Mouse (Mus musculus): ENCODE results near the gene Pik3r4. TPM values are rescaled to one million over a fixed set of nuclear protein-coding genes. Genes with fewer than 3 reads are reported as not detected.

The Pik3r4 gene
- polyA plus RNA-seq, 1 experiment, result 11.3 TPM

- Histone ChIP-seq H3K4me3 (replicated peaks; ENCODE audit: control insufficient read depth, low read depth, low read length) (no peak overlapping the region), H3K27ac (ENCODE audit: control insufficient read depth, insufficient read depth, low read depth, low read length, poor library complexity) (no peak overlapping the region), H3K4me1 (ENCODE audit: control insufficient read depth, insufficient read depth, low read length) (no peaks in the 10 kb centered on the region)
- WGBS, result 83% methylated on average over 16 of the region's 16 CpGs
- TF ChIP-seq CTCF (IDR thresholded peaks at IDR 0.05; ENCODE audit: control insufficient read depth, insufficient read depth, low read length) (no peak), POLR2A (IDR thresholded peaks at IDR 0.05; ENCODE audit: borderline replicate concordance, control insufficient read depth, low read depth, low read length) (no peak)
Observed at GRCm38 (mm10) chr9:105704226-105704932, 61.6 kb downstream of the Pik3r4 start.

DNA sequence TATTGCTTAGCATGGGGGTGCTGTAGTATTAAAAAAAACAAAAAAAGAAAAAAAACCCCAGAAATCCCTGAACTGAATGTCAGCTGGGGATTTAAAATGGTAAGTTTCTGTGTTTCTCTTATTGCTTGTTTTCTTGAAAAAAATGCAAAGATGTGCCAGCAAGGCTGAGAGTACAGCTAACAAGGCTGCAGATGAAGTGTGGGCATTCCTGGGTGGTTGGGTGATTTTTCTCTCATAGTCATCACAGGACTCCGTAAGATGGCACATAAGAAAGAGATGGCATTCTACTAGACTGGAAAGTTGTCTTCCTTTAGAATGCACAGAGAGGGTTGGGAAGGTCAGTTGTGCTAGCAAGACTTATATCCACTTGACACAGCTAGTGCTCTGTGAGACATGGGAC, 62.2 kb downstream of the Pik3r4 start:
- TF ChIP-seq CTCF (IDR thresholded peaks at IDR 0.05; ENCODE audit: control insufficient read depth, insufficient read depth, low read length) (no peak), POLR2A (IDR thresholded peaks at IDR 0.05; ENCODE audit: borderline replicate concordance, control insufficient read depth, low read depth, low read length) (no peak)
- 88% methylated on average over 1 of the region's 1 CpGs for WGBS
- no peak overlapping the region for H3K4me3 ChIP-seq (replicated peaks; ENCODE audit: control insufficient read depth, low read depth, low read length)
- H3K27ac ChIP-seq (ENCODE audit: control insufficient read depth, insufficient read depth, low read depth, low read length, poor library complexity), result no peak overlapping the region
- no peaks in the 10 kb centered on the region for H3K4me1 ChIP-seq (ENCODE audit: control insufficient read depth, insufficient read depth, low read length)

DNA sequence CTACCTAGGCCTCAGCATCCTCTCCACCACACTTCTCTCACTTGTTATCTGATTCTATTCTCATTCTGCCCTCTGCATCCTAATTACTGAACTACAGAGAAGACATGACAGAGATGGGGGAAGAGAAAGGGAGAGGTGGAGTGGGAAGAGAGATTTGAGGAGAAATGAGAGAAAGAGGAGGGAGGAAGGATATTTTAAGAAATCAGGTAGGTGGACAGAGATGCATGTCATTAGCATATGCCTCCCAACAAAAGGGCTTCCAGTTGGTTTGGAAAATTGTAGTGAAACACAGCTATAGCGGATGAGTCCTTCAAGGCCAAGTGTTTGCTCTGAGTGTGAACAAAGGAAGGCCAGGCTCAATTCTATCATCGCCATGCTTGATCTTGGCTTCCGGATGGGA, 69.3 kb downstream of the Pik3r4 start:
- H3K27ac ChIP-seq (ENCODE audit: control insufficient read depth, insufficient read depth, low read depth, low read length, poor library complexity), result no peak overlapping the region
- TF ChIP-seq CTCF (IDR thresholded peaks at IDR 0.05; ENCODE audit: control insufficient read depth, insufficient read depth, low read length) (no peak), POLR2A (IDR thresholded peaks at IDR 0.05; ENCODE audit: borderline replicate concordance, control insufficient read depth, low read depth, low read length) (no peak)
- WGBS, result 79% methylated on average over 3 of the region's 3 CpGs
- H3K4me1 ChIP-seq (ENCODE audit: control insufficient read depth, insufficient read depth, low read length), result no peaks in the 10 kb centered on the region
- H3K4me3 ChIP-seq (replicated peaks; ENCODE audit: control insufficient read depth, low read depth, low read length), result no peak overlapping the region

DNA sequence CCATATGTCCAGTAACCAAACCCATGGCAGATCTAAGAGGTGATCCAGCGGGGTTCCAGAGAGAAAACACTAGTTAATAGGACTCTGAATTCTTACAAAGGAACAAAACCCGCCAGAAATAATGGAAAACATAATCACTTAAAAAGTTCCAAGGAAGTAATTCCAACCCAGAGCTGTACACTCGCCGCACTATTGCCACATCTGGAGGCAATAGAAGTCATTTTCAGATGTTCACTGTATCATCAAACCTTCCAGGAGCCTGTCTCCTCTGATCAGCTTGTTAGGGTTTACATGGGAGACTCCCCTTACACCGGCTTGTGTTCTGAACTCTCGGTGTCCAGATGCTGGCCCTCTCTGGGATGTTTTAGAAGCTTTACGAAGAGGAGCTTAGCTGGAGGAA, 76.6 kb downstream of the Pik3r4 start:
- Histone ChIP-seq H3K27ac (ENCODE audit: control insufficient read depth, insufficient read depth, low read depth, low read length, poor library complexity) (no peak overlapping the region), H3K4me1 (ENCODE audit: control insufficient read depth, insufficient read depth, low read length) (no peaks in the 10 kb centered on the region), H3K4me3 (replicated peaks; ENCODE audit: control insufficient read depth, low read depth, low read length) (no peak overlapping the region)
- TF ChIP-seq CTCF (IDR thresholded peaks at IDR 0.05; ENCODE audit: control insufficient read depth, insufficient read depth, low read length) (no peak), POLR2A (IDR thresholded peaks at IDR 0.05; ENCODE audit: borderline replicate concordance, control insufficient read depth, low read depth, low read length) (no peak)
- 74% methylated on average over 7 of the region's 7 CpGs for WGBS

- Histone ChIP-seq H3K4me3 (replicated peaks; ENCODE audit: control insufficient read depth, low read depth, low read length) (no peak overlapping the region), H3K4me1 (ENCODE audit: control insufficient read depth, insufficient read depth, low read length) (no peaks in the 10 kb centered on the region), H3K27ac (ENCODE audit: control insufficient read depth, insufficient read depth, low read depth, low read length, poor library complexity) (no peak overlapping the region)
- TF ChIP-seq POLR2A (IDR thresholded peaks at IDR 0.05; ENCODE audit: borderline replicate concordance, control insufficient read depth, low read depth, low read length) (no peak), CTCF (IDR thresholded peaks at IDR 0.05; ENCODE audit: control insufficient read depth, insufficient read depth, low read length) (no peak)
- 57% methylated on average over 5 of the region's 5 CpGs for WGBS
Observed at GRCm38 (mm10) chr9:105719851-105720395, 77.1 kb downstream of the Pik3r4 start.

DNA sequence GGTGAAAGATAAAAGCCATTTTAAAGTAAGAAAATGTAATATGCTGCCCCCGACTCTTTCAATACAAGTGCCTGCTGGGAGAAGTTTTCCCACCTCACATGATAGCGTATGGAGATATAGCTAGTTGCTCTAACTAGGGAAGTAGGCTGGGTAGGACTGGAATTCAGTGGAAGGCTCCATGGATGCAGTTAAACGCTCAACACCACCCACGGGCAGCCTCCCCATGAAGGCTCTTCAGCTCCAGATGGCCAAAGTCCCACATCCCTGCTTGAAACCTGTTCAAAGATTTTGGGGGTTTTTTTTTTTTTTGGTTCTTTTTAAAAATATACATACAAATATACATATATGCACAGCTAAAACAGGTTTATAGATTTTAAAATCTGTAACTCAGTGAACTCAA, 77.7 kb downstream of the Pik3r4 start:
- TF ChIP-seq POLR2A (IDR thresholded peaks at IDR 0.05; ENCODE audit: borderline replicate concordance, control insufficient read depth, low read depth, low read length) (no peak), CTCF (IDR thresholded peaks at IDR 0.05; ENCODE audit: control insufficient read depth, insufficient read depth, low read length) (no peak)
- H3K27ac ChIP-seq (ENCODE audit: control insufficient read depth, insufficient read depth, low read depth, low read length, poor library complexity), result no peak overlapping the region
- 76% methylated on average over 4 of the region's 4 CpGs for WGBS
- no peaks in the 10 kb centered on the region for H3K4me1 ChIP-seq (ENCODE audit: control insufficient read depth, insufficient read depth, low read length)
- no peak overlapping the region for H3K4me3 ChIP-seq (replicated peaks; ENCODE audit: control insufficient read depth, low read depth, low read length)

DNA sequence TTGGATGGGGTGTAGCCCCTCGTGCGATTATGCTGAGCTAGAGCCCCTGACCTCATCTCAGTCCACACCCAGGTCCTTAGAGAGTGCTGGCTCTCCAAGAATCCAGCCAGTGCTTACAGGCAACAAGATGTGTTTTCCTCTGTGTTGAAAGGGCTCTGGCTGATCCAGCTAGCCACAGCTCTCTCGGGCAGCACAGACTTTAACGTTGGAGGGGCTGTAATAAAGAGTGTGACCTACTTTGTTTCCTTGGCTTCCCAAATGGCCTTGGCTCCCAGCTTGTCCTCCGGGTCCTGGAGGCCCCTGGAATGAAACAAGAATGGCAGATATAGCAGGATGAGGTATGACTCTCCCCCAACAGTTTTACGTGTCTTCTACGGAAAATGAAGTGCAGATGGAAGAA, 89.2 kb downstream of the Pik3r4 start:
- TF ChIP-seq POLR2A (IDR thresholded peaks at IDR 0.05; ENCODE audit: borderline replicate concordance, control insufficient read depth, low read depth, low read length) (no peak), CTCF (IDR thresholded peaks at IDR 0.05; ENCODE audit: control insufficient read depth, insufficient read depth, low read length) (no peak)
- Histone ChIP-seq H3K4me3 (replicated peaks; ENCODE audit: control insufficient read depth, low read depth, low read length) (no peak overlapping the region), H3K4me1 (ENCODE audit: control insufficient read depth, insufficient read depth, low read length) (no peaks in the 10 kb centered on the region), H3K27ac (ENCODE audit: control insufficient read depth, insufficient read depth, low read depth, low read length, poor library complexity) (no peak overlapping the region)
- 70% methylated on average over 7 of the region's 7 CpGs for WGBS

GRCm38 (mm10) chr9:105734651-105735050, 91.9 kb downstream of the Pik3r4 start:
- TF ChIP-seq POLR2A (IDR thresholded peaks at IDR 0.05; ENCODE audit: borderline replicate concordance, control insufficient read depth, low read depth, low read length), result no peak
- TF ChIP-seq CTCF (IDR thresholded peaks at IDR 0.05; ENCODE audit: control insufficient read depth, insufficient read depth, low read length), result no peak
- no peak overlapping the region for H3K27ac ChIP-seq (ENCODE audit: control insufficient read depth, insufficient read depth, low read depth, low read length, poor library complexity)
- H3K4me1 ChIP-seq (ENCODE audit: control insufficient read depth, insufficient read depth, low read length), result no peaks in the 10 kb centered on the region
- H3K4me3 ChIP-seq (replicated peaks; ENCODE audit: control insufficient read depth, low read depth, low read length), result no peak overlapping the region
- 77% methylated on average over 2 of the region's 2 CpGs for WGBS

All from bone marrow, adult 2 months (tissue).